In genomic region chr2:77918474-77918873, GRCm38 (mm10) we compare ENCODE assay signal across 19 mouse cellular contexts. TPM values are rescaled to one million over a fixed set of nuclear protein-coding genes. Genes with fewer than 3 reads are reported as not detected.
DNase-seq lines count a peak whose midpoint lies in the region; TF ChIP-seq lines count a peak whose summit lies in the region.
"Had no signal": no experiment of that assay in that cellular context is flagged by ENCODE, and none has a peak within 500 bp of the region (broad histone marks: within the 10 kb centered on the region; RNA-seq: fewer than 3 reads in every experiment).

No protein-coding gene starts in this region.

- no peak overlapping the region for H3K4me3 ChIP-seq in layer of hippocampus, adult 2 months
- no peak overlapping the region for H3K4me3 ChIP-seq in cerebellum, adult 2 months (replicated peaks; ENCODE audit: insufficient read depth, low read depth, low read length)
- H3K4me3 ChIP-seq: embryonic facial prominence, embryonic 13.5 days; embryonic facial prominence, embryonic 15.5 days; erythroblast, embryonic 14.5 days; forebrain, embryonic 10.5 days; forebrain, embryonic 13.5 days; forebrain, embryonic 15.5 days had no signal

- 51% methylated on average over 3 of the region's 3 CpGs for WGBS in cerebellum, adult 2 months

- no peaks in the 10 kb centered on the region; the same call in 1 of the 2 replicates for H3K27me3 ChIP-seq in cerebellum, adult 2 months (ENCODE audit: control insufficient read depth, insufficient read depth, low read length)
- H3K27me3 ChIP-seq: CH12.LX; embryonic facial prominence, embryonic 13.5 days; embryonic facial prominence, embryonic 15.5 days; forebrain, embryonic 13.5 days; forebrain, embryonic 15.5 days; Patski had no signal

- TF ChIP-seq POLR2A in cerebellum, adult 2 months (IDR thresholded peaks at IDR 0.05; ENCODE audit: borderline replicate concordance, insufficient read depth, low read length): no peak

- H3K4me1 ChIP-seq in cerebellum, adult 2 months (ENCODE audit: control insufficient read depth, insufficient read depth, low read length): peaks cover 6% of the 10 kb centered on the region; the same call in 1 of the 2 replicates
- H3K4me1 ChIP-seq: embryonic facial prominence, embryonic 13.5 days; embryonic facial prominence, embryonic 15.5 days; forebrain, embryonic 10.5 days; forebrain, embryonic 13.5 days; forebrain, embryonic 15.5 days had no signal

- TF ChIP-seq CTCF in layer of hippocampus, adult 2 months (conservative IDR thresholded peaks at IDR 0.05): no peak
- TF ChIP-seq CTCF in cerebellum, adult 2 months (IDR thresholded peaks at IDR 0.05; ENCODE audit: borderline replicate concordance, insufficient read depth, low read depth, low read length): no peak

- DNase-seq in layer of hippocampus, adult 2 months (ENCODE audit: low spot score in 2 of 2): no peak
- no peak for DNase-seq in layer of hippocampus, postnatal 36 days
- peak; percentile 75 for DNase-seq in adipocyte (ENCODE audit: low spot score)
- DNase-seq in cerebellum, adult 2 months: no peak
- DNase-seq in urinary bladder, postnatal 4 days (ENCODE audit: low spot score in 2 of 2): no peak
- DNase-seq: adrenal gland, adult 2 months; adrenal gland, postnatal 10 days; adrenal gland, postnatal 25 days; B cell, adult 2 months; embryo, embryonic 11 days; forebrain, postnatal 0 days had no signal

- peak overlapping the region; percentile 41 for H3K27ac ChIP-seq in layer of hippocampus, adult 2 months
- no peak overlapping the region for H3K27ac ChIP-seq in cerebellum, adult 2 months (ENCODE audit: insufficient read depth, low read length)
- H3K27ac ChIP-seq: embryonic facial prominence, embryonic 13.5 days; embryonic facial prominence, embryonic 15.5 days; forebrain, embryonic 10.5 days; forebrain, embryonic 13.5 days; forebrain, embryonic 15.5 days had no signal

RNA-seq across cellular contexts. Expression of gene Cwc22, which starts 27.7 kb away (rescaled TPM):
- 10 to 100 TPM; 26.7 to 29.7 TPM for total RNA-seq in layer of hippocampus, adult 2 months (2021)
- total RNA-seq in layer of hippocampus, postnatal 36 days (2021): 10 to 100 TPM; 23.0 to 28.7 TPM
- polyA plus RNA-seq in cerebellum, adult 2 months (2012; rRNA removed): 29.8 and 30.3 TPM in 2 replicates
